Mouse (Mus musculus): ENCODE results near the gene Plin4. TPM values are rescaled to one million over a fixed set of nuclear protein-coding genes. Genes with fewer than 3 reads are reported as not detected.
A peak's percentile ranks its signal among the peaks of the same experiment; 100 is the strongest.

Gene Plin4
- polyA plus RNA-seq, 1 experiment = not detected

GRCm38 (mm10) chr17:56132661-56133060 lies 23.1 kb upstream of the Plin4 start:
- Histone ChIP-seq H3K4me1 (ENCODE audit: control insufficient read depth, insufficient read depth, low read length) (peaks cover 33% of the 10 kb centered on the region), H3K27ac (ENCODE audit: insufficient read depth, low read depth, low read length) (no peak overlapping the region), H3K4me3 (ENCODE audit: insufficient read depth, low read depth, low read length) (no peak overlapping the region)
- TF ChIP-seq POLR2A (IDR thresholded peaks at IDR 0.05; ENCODE audit: insufficient read depth, low read depth, low read length) (no peak), CTCF (IDR thresholded peaks at IDR 0.05; ENCODE audit: insufficient read depth, low read depth, low read length) (peak; percentile 69)
- WGBS = 7% methylated on average over 14 of the region's 14 CpGs

- H3K27ac ChIP-seq (ENCODE audit: insufficient read depth, low read depth, low read length) = no peak overlapping the region
- TF ChIP-seq POLR2A (IDR thresholded peaks at IDR 0.05; ENCODE audit: insufficient read depth, low read depth, low read length) (no peak), CTCF (IDR thresholded peaks at IDR 0.05; ENCODE audit: insufficient read depth, low read depth, low read length) (peak; percentile 80; the same call in 1 of the 2 replicates)
- peaks cover 25% of the 10 kb centered on the region for H3K4me1 ChIP-seq (ENCODE audit: control insufficient read depth, insufficient read depth, low read length)
- WGBS = 41% methylated on average over 7 of the region's 7 CpGs
- no peak overlapping the region for H3K4me3 ChIP-seq (ENCODE audit: insufficient read depth, low read depth, low read length)
Observed at GRCm38 (mm10) chr17:56131814-56132213, 22.2 kb upstream of the Plin4 start.

GRCm38 (mm10) chr17:56131136-56131535 lies 21.5 kb upstream of the Plin4 start:
- no peak overlapping the region for H3K27ac ChIP-seq (ENCODE audit: insufficient read depth, low read depth, low read length)
- WGBS = 90% methylated on average over 10 of the region's 10 CpGs
- TF ChIP-seq CTCF (IDR thresholded peaks at IDR 0.05; ENCODE audit: insufficient read depth, low read depth, low read length) (no peak), POLR2A (IDR thresholded peaks at IDR 0.05; ENCODE audit: insufficient read depth, low read depth, low read length) (no peak)
- H3K4me1 ChIP-seq (ENCODE audit: control insufficient read depth, insufficient read depth, low read length) = peaks cover 25% of the 10 kb centered on the region
- no peak overlapping the region for H3K4me3 ChIP-seq (ENCODE audit: insufficient read depth, low read depth, low read length)

DNA sequence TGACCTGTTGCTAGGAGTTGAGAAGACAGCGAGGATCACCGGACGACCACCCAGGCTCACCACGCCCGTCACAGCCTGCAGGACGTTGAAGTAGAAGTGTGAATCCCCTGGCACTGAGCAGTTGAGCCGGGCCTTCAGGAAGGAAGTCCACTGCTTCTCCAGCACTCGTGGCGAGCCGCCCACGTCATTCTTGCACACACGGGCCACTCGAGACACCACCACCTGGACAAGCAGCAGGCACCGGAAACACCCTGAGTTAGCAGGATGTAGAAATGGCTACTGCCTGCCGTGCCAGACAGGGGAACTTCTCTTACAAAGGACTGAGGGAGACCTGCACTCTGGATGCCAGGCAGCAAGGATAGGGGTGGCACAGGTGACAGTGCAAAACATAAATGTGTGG lies 18.6 kb upstream of the Plin4 start:
- TF ChIP-seq POLR2A (IDR thresholded peaks at IDR 0.05; ENCODE audit: insufficient read depth, low read depth, low read length) (no peak), CTCF (IDR thresholded peaks at IDR 0.05; ENCODE audit: insufficient read depth, low read depth, low read length) (no peak)
- no peak overlapping the region for H3K27ac ChIP-seq (ENCODE audit: insufficient read depth, low read depth, low read length)
- no peak overlapping the region for H3K4me3 ChIP-seq (ENCODE audit: insufficient read depth, low read depth, low read length)
- H3K4me1 ChIP-seq (ENCODE audit: control insufficient read depth, insufficient read depth, low read length) = peaks cover 5% of the 10 kb centered on the region
- WGBS = 77% methylated on average over 15 of the region's 15 CpGs

GRCm38 (mm10) chr17:56126175-56126574 lies 16.6 kb upstream of the Plin4 start:
- Histone ChIP-seq H3K4me3 (ENCODE audit: insufficient read depth, low read depth, low read length) (no peak overlapping the region), H3K27ac (ENCODE audit: insufficient read depth, low read depth, low read length) (no peak overlapping the region), H3K4me1 (ENCODE audit: control insufficient read depth, insufficient read depth, low read length) (no peaks in the 10 kb centered on the region)
- 74% methylated on average over 11 of the region's 11 CpGs for WGBS
- TF ChIP-seq CTCF (IDR thresholded peaks at IDR 0.05; ENCODE audit: insufficient read depth, low read depth, low read length) (no peak), POLR2A (IDR thresholded peaks at IDR 0.05; ENCODE audit: insufficient read depth, low read depth, low read length) (no peak)

GRCm38 (mm10) chr17:56125276-56125630 lies 15.7 kb upstream of the Plin4 start:
- H3K4me3 ChIP-seq (ENCODE audit: insufficient read depth, low read depth, low read length) = no peak overlapping the region
- TF ChIP-seq POLR2A (IDR thresholded peaks at IDR 0.05; ENCODE audit: insufficient read depth, low read depth, low read length) = no peak
- no peak for TF ChIP-seq CTCF (IDR thresholded peaks at IDR 0.05; ENCODE audit: insufficient read depth, low read depth, low read length)
- peaks cover 6% of the 10 kb centered on the region for H3K4me1 ChIP-seq (ENCODE audit: control insufficient read depth, insufficient read depth, low read length)
- 89% methylated on average over 4 of the region's 4 CpGs for WGBS
- no peak overlapping the region for H3K27ac ChIP-seq (ENCODE audit: insufficient read depth, low read depth, low read length)

GRCm38 (mm10) chr17:56124377-56125275 lies 15.0 kb upstream of the Plin4 start:
- 39% methylated on average over 59 of the region's 59 CpGs for WGBS
- H3K4me1 ChIP-seq (ENCODE audit: control insufficient read depth, insufficient read depth, low read length) = peaks cover 12% of the 10 kb centered on the region
- no peak for TF ChIP-seq POLR2A (IDR thresholded peaks at IDR 0.05; ENCODE audit: insufficient read depth, low read depth, low read length)
- peak; percentile 51; the same call in 1 of the 2 replicates for TF ChIP-seq CTCF (IDR thresholded peaks at IDR 0.05; ENCODE audit: insufficient read depth, low read depth, low read length)
- H3K4me3 ChIP-seq (ENCODE audit: insufficient read depth, low read depth, low read length) = no peak overlapping the region
- H3K27ac ChIP-seq (ENCODE audit: insufficient read depth, low read depth, low read length) = no peak overlapping the region

DNA sequence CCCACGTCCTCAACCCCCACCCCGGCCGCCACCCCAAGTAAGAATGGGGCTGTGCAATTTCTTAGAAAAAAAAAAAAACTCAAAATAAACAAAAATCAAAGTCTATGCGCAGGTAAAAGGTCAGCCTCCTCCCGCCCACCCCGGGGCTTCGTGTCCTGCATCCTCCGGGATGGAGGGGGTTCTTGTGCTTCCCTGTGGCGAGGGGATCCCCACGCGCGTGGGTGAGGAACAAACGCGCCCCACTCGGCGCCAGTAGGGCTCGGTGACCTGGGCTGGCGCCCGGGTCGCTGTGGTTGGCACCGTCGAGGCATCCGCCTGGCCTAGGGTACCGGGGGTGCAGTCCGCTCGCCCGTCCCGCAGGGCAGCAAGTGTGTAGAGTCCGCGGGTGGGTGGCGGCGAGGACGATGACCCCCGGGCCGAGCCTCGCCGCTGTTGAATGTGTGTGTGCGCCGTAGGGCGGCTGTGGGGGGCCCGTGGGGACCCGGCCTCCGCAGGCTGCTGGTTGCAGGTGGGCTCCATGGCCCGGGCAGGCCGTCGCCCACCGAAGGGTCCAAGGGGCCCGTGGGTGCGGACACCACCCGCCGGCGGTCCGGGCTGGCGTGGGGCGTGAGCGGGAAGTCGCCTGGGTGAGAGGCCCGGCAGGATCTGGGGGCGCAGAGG lies 14.2 kb upstream of the Plin4 start:
- no peak overlapping the region for H3K4me3 ChIP-seq (ENCODE audit: insufficient read depth, low read depth, low read length)
- WGBS = 60% methylated on average over 59 of the region's 59 CpGs

GRCm38 (mm10) chr17:56123161-56123560 lies 13.6 kb upstream of the Plin4 start:
- H3K4me1 ChIP-seq (ENCODE audit: control insufficient read depth, insufficient read depth, low read length) = peaks cover 12% of the 10 kb centered on the region
- TF ChIP-seq CTCF (IDR thresholded peaks at IDR 0.05; ENCODE audit: insufficient read depth, low read depth, low read length) = no peak
- no peak for TF ChIP-seq POLR2A (IDR thresholded peaks at IDR 0.05; ENCODE audit: insufficient read depth, low read depth, low read length)
- no peak overlapping the region for H3K27ac ChIP-seq (ENCODE audit: insufficient read depth, low read depth, low read length)
- H3K4me3 ChIP-seq (ENCODE audit: insufficient read depth, low read depth, low read length) = no peak overlapping the region
- WGBS = 90% methylated on average over 12 of the region's 12 CpGs

More for the DNA sequence above, 14.2 kb upstream of the Plin4 start:
- TF ChIP-seq CTCF (IDR thresholded peaks at IDR 0.05; ENCODE audit: insufficient read depth, low read depth, low read length) (no peak), POLR2A (IDR thresholded peaks at IDR 0.05; ENCODE audit: insufficient read depth, low read depth, low read length) (no peak)
- Histone ChIP-seq H3K4me1 (ENCODE audit: control insufficient read depth, insufficient read depth, low read length) (peaks cover 12% of the 10 kb centered on the region), H3K27ac (ENCODE audit: insufficient read depth, low read depth, low read length) (no peak overlapping the region)

All from olfactory bulb, adult 2 months (tissue).